Mouse (Mus musculus): ENCODE data around the gene Nrsn2. TPM values are rescaled to one million over a fixed set of nuclear protein-coding genes. Genes with fewer than 3 reads are reported as not detected.
A peak's percentile ranks its signal among the peaks of the same experiment; 100 is the strongest.

The Nrsn2 gene
- polyA plus RNA-seq, 1 experiment from 2014 or later, result 2.2 TPM

DNA sequence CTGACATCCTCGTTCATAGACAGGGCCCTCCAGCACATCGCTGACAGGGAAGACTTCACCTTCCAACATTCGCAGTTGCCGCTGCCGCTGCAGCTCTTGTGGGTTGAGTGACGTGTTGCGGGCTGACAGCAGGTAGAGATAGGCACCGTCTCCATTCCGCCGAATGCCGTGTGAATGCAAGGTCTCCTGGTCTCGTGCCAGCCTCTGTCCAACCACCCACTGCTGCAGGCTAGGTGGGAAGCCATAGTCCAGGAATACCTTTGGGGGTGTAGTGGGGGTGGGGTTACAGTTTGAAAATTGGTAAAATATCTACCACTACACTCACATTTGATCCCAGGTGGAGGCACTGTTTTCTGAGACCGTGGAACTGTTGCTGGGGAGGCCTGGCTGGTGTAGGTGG, 50.3 kb downstream of the Nrsn2 start:
- Histone ChIP-seq H3K4me3 (replicated peaks) (no peak overlapping the region), H3K27ac (no peak overlapping the region), H3K4me2 (no peak overlapping the region), H3K27me3 (no peaks in the 10 kb centered on the region), H3K4me1 (replicated peaks) (peaks cover 10% of the 10 kb centered on the region), H3K9me3 (no peaks in the 10 kb centered on the region), H3K36me3 (peaks cover 89% of the 10 kb centered on the region), H3K9ac (replicated peaks) (no peak overlapping the region)
- ATAC-seq (ENCODE audit: insufficient number of reproducible peaks, insufficient read depth, low FRiP score, low TSS enrichment, low read depth), result no peak
- WGBS, result 93% methylated on average over 13 of the region's 13 CpGs

DNA sequence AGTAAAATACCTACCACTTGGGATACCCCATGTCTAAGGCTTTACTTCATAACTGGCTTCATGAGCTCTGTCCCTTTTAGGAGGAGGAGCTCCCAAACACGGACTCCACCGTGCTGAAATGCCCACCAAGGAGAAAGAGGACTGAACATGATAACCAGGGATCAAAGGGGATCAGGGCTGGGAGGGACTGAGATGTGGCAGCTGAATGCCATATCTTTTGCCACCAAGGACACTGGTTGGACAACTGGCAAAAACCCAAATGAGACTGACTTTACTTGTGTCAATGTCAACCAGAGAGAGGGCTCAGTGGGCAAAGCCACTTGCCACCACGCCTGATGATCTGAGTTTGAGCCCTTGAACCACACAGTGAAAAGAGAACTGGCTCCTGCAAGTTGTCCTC, 51.6 kb downstream of the Nrsn2 start:
- Histone ChIP-seq H3K9ac (replicated peaks) (no peak overlapping the region), H3K4me2 (no peak overlapping the region), H3K27me3 (no peaks in the 10 kb centered on the region), H3K36me3 (peaks cover 93% of the 10 kb centered on the region), H3K9me3 (no peaks in the 10 kb centered on the region), H3K4me3 (replicated peaks) (no peak overlapping the region), H3K27ac (no peak overlapping the region), H3K4me1 (replicated peaks) (no peaks in the 10 kb centered on the region)
- ATAC-seq (ENCODE audit: insufficient number of reproducible peaks, insufficient read depth, low FRiP score, low TSS enrichment, low read depth), result no peak
- 86% methylated on average over 3 of the region's 3 CpGs for WGBS

DNA sequence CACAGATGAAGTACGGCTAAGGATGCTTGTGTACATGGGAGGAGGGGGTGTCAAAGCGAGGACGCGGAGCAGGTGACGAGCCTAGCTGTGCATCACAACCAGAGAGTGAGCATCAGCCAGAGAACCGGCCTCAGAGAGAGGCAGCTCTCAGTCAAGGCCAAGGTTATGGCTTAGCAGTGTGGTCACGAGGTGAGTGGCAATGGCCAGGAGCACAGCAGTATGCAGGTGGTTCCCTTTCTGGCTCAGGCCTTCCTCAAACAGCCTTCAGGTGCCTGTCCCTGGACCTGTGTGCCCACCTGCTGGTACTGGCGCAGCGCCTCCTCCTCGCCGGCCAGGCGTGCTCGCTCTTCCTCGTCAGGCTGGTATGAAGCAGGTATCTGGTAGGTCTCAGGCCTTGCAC, 52.5 kb downstream of the Nrsn2 start:
- Histone ChIP-seq H3K9ac (replicated peaks) (no peak overlapping the region), H3K4me2 (no peak overlapping the region), H3K27ac (no peak overlapping the region), H3K9me3 (no peaks in the 10 kb centered on the region), H3K36me3 (peaks cover 94% of the 10 kb centered on the region), H3K4me3 (replicated peaks) (no peak overlapping the region), H3K27me3 (no peaks in the 10 kb centered on the region), H3K4me1 (replicated peaks) (no peaks in the 10 kb centered on the region)
- 96% methylated on average over 14 of the region's 14 CpGs for WGBS
- no peak for ATAC-seq (ENCODE audit: insufficient number of reproducible peaks, insufficient read depth, low FRiP score, low TSS enrichment, low read depth)

DNA sequence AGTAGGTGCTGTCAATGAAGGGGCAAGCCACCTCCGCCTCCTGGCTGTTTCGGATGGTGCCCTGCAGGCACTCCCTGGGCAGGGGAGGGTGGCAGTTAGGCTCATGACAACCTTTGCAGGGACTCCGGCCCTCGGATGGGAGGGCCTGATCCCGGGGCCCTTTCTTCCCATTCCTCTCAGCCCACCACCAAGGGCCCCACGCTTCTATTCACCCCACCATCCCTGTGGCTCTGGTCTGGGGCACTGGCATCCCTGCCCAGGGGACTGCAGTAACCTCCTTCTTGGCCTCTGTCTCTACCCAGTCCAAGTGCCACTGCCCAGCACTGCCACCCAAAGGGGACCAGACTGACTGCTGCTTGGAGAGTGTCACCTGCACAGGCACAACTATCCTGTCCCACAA, 54.2 kb downstream of the Nrsn2 start:
- Histone ChIP-seq H3K9me3 (no peaks in the 10 kb centered on the region), H3K27me3 (no peaks in the 10 kb centered on the region), H3K4me3 (replicated peaks) (no peak overlapping the region), H3K4me2 (no peak overlapping the region), H3K4me1 (replicated peaks) (no peaks in the 10 kb centered on the region), H3K27ac (no peak overlapping the region), H3K9ac (replicated peaks) (0 out of 2 replicates have a peak overlapping the region, but pooled peaks have one; percentile 27), H3K36me3 (peaks cover 94% of the 10 kb centered on the region)
- no peak for ATAC-seq (ENCODE audit: insufficient number of reproducible peaks, insufficient read depth, low FRiP score, low TSS enrichment, low read depth)
- WGBS, result 94% methylated on average over 6 of the region's 6 CpGs

DNA sequence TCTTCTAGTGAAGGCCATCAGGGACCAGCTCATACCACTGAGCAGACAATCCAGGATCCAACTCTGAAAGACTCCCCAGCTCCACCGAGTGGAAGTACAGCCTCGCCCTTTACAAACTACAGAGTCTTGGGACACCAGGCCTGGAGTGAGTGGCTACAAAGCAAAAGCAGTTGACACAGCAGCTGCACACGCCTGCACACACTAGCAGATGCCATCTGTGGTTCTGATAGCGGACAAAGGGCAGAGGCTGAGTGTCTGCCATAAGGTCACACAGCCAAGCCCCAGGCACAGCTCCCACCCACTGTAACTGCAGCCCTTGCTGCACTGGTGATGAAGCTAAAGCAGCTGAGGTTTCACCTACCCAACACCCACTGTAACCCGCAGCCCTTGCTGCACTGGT, 54.9 kb downstream of the Nrsn2 start:
- no peak for ATAC-seq (ENCODE audit: insufficient number of reproducible peaks, insufficient read depth, low FRiP score, low TSS enrichment, low read depth)
- no peaks in the 10 kb centered on the region for H3K4me1 ChIP-seq (replicated peaks)
- H3K4me3 ChIP-seq (replicated peaks), result no peak overlapping the region
- 86% methylated on average over 5 of the region's 5 CpGs for WGBS
- no peaks in the 10 kb centered on the region for H3K27me3 ChIP-seq
- no peak overlapping the region for H3K4me2 ChIP-seq
- H3K27ac ChIP-seq, result no peak overlapping the region
- no peaks in the 10 kb centered on the region for H3K9me3 ChIP-seq
- H3K36me3 ChIP-seq, result peaks cover 94% of the 10 kb centered on the region
- no peak overlapping the region for H3K9ac ChIP-seq (replicated peaks)

Other genes with a start within 250 kb of the Nrsn2 start
- 11.5 and 11.9 TPM in 2 replicates for gene Tcf15, start 233.1 kb downstream of the Nrsn2 start, polyA plus RNA-seq (2016; fragmentation: Nextera tagmentation; extraction: Ambion mirVana)
- gene Csnk2a1, start 149.8 kb downstream of the Nrsn2 start, polyA plus RNA-seq (2016; fragmentation: Nextera tagmentation; extraction: Ambion mirVana), result 94.5 and 102 TPM in 2 replicates
- gene Tbc1d20, start 82.8 kb downstream of the Nrsn2 start, polyA plus RNA-seq (2016; fragmentation: Nextera tagmentation; extraction: Ambion mirVana), result 42.5 and 46.1 TPM in 2 replicates
- gene Rbck1, start 44.0 kb downstream of the Nrsn2 start, polyA plus RNA-seq (2016; fragmentation: Nextera tagmentation; extraction: Ambion mirVana), result 72.9 and 79.2 TPM in 2 replicates
- gene Trib3, start 32.6 kb downstream of the Nrsn2 start, polyA plus RNA-seq (2016; fragmentation: Nextera tagmentation; extraction: Ambion mirVana), result 3.0 and 3.6 TPM in 2 replicates
- gene Sox12, start 21.4 kb upstream of the Nrsn2 start, polyA plus RNA-seq (2016; fragmentation: Nextera tagmentation; extraction: Ambion mirVana), result 15.6 and 16.8 TPM in 2 replicates
- gene Zcchc3, start 38.4 kb upstream of the Nrsn2 start, polyA plus RNA-seq (2016; fragmentation: Nextera tagmentation; extraction: Ambion mirVana), result 74.1 and 76.6 TPM in 2 replicates
- 0.24 and 0.59 TPM in 2 replicates for gene 6820408C15Rik, start 38.9 kb upstream of the Nrsn2 start, polyA plus RNA-seq (2016; fragmentation: Nextera tagmentation; extraction: Ambion mirVana)
- gene Defb23, start 88.0 kb upstream of the Nrsn2 start, polyA plus RNA-seq (2016; fragmentation: Nextera tagmentation; extraction: Ambion mirVana), result not detected in 2 replicates
- gene Defb20, start 100.4 kb upstream of the Nrsn2 start, polyA plus RNA-seq (2016; fragmentation: Nextera tagmentation; extraction: Ambion mirVana), result not detected in 2 replicates
- not detected in 2 replicates for gene Defb22, start 113.5 kb upstream of the Nrsn2 start, polyA plus RNA-seq (2016; fragmentation: Nextera tagmentation; extraction: Ambion mirVana)
- gene Defb26, start 135.1 kb upstream of the Nrsn2 start, polyA plus RNA-seq (2016; fragmentation: Nextera tagmentation; extraction: Ambion mirVana), result not detected in 2 replicates
- gene Defb28, start 141.6 kb upstream of the Nrsn2 start, polyA plus RNA-seq (2016; fragmentation: Nextera tagmentation; extraction: Ambion mirVana), result not detected in 2 replicates
- gene Defb29, start 163.5 kb upstream of the Nrsn2 start, polyA plus RNA-seq (2016; fragmentation: Nextera tagmentation; extraction: Ambion mirVana), result not detected in 2 replicates
- gene Gm17416, start 192.7 kb upstream of the Nrsn2 start, polyA plus RNA-seq (2016; fragmentation: Nextera tagmentation; extraction: Ambion mirVana), result not detected in 2 replicates
- not detected in 2 replicates for gene Defb21, start 196.1 kb upstream of the Nrsn2 start, polyA plus RNA-seq (2016; fragmentation: Nextera tagmentation; extraction: Ambion mirVana)
- gene Defb19, start 203.7 kb upstream of the Nrsn2 start, polyA plus RNA-seq (2016; fragmentation: Nextera tagmentation; extraction: Ambion mirVana), result not detected in 2 replicates
- gene Defb45, start 222.8 kb upstream of the Nrsn2 start, polyA plus RNA-seq (2016; fragmentation: Nextera tagmentation; extraction: Ambion mirVana), result not detected in 2 replicates
- not detected in 2 replicates for gene Defb36, start 227.7 kb upstream of the Nrsn2 start, polyA plus RNA-seq (2016; fragmentation: Nextera tagmentation; extraction: Ambion mirVana)
- gene Defb25, start 246.4 kb upstream of the Nrsn2 start, polyA plus RNA-seq (2016; fragmentation: Nextera tagmentation; extraction: Ambion mirVana), result not detected in 2 replicates